Mouse (Mus musculus) heart, adult 18-20 months (tissue): ENCODE data around the gene Pou2f1. TPM values are rescaled to one million over a fixed set of nuclear protein-coding genes. Genes with fewer than 3 reads are reported as not detected.

Experiments
- DNase-seq, 2 experiments: peaks; one replicate each; pipeline ENCODE4 v3.0.0; 2021 to 2022; ENCODE audit warnings: mixed read lengths in 1 of 2
- long read RNA-seq, 2 experiments: library from polyadenylated mRNA; stranded (forward); transcript quantifications; one replicate each; pipeline ENCODE4 v2.0.0; 2021
- total RNA-seq, 2 experiments: library from RNA; stranded (reverse); gene quantifications; 2 replicates each; pipeline ENCODE4 v1.2.3; 2021

Gene Pou2f1
- total RNA-seq = 10 to 100 TPM in 1 of 2 experiments, 1 to 10 TPM in 1; 6.0 to 11.4 TPM
- long read RNA-seq, experiment 1, partial matches to known transcripts = 0 of 5 reads
- long read RNA-seq, experiment 1, other reads (novel, unspliced or antisense) = 2 of 5 reads
- long read RNA-seq, experiment 2, partial matches to known transcripts = 0 of 1 reads
- long read RNA-seq, experiment 2, other reads (novel, unspliced or antisense) = 1 of 1 reads

DNA sequence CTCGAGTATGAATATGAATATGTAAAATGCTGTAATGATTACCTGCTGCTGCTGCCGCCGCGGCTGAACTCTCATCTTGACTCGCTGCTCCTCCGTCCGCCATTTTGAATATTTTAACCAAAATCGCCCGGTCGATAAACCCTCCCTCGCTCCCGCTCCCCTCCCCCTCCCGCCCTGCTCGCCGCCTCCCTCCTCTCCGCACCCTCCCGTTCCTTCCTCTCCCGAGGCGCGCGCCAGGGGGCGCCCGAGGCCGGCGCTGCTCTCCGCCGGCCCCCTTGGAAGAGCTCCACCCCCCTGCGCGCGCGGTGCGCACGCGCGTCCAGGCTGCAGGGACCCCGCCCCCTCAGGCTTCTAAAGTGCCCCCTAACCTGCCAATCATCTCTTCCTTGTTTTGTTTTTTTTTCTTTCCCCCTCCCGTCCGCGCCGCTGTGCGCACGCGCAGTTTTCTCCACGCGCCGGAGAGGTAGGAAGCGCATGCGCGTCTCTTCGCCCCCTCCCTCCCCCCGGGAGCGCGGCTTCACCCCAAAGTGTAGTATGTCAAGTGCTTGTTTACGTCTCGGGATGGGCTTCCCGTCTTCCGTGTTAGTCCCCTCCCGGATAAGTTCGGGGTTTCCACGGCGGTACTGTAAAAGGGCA, at the start of gene Pou2f1:
TSS of gene Pou2f1 (minus strand) at position 159 of the 636 bp plus-strand sequence.
- peak; percentile 96 to 98 for DNase-seq

DNA sequence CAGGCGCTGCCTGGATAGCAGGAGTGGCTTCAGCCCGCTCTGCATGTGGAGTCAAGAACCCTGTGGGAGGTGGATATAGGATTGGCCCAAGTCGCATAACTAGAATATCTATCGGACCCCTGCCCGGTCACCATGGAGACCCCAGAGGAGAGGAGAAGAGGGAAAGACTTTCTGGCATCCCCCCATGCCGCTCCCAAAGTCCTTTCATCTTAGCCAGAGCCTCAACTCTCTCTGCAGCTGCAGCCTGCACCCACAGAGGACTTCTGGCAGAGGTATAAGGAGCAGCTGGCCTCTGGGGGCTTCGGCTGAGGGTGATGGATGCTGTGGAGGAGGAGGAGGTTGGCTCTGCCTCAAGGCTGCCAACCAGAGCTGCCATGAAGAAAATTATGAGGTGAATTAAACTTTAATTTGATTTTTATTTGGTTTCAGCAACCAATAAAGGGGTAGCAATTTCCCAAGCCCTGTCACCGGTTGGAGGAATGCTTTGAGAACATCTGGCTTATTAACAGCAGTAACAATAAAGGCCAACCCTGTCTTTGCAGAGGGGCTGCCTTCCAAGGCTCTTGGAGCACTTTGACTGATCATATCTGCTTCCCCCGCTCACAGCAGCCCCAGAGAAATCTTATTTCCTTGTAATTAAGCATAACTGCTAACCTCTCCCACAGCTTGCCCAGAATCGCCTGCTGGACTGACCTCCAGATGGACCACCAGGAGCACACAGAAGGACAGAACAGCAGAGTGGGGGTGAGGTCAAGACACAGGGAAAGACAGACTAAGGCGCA, 46.8 kb upstream of the Pou2f1 start:
- no peak for DNase-seq

DNA sequence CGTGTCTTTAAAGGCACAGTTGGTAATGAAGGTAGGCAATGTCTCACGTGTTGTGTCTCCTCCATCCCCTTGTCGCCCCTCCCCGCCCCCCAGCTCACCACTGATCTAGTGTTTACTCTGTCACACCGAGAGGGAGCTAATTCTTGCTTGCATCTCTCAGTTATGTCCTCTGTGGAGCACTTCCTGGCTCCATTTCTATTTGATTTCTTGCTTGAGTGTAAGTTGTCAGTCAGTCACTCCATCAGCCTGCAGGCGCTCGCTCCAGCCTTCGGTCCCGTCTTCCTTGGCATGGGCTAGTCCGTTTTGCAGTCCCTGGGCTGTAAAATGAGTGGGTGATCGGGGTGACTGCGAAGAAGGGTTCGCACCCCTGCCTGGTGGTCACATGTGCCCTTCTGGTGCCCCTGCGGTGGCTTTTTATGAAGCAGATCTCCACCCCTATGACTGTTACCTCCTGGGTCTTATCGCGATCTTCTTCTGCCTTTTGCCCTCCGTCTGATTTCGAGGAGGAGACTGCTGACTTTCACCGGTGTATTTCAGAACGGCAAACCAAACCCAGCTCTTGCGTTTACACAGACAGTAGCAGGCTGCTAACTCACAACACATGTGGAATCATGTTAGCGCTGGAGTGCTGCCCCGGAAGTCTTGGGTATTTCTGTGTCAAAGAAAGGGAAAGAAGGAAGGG, 45.9 kb upstream of the Pou2f1 start:
- DNase-seq = peak in 1 of 2 experiments; percentile 29

DNA sequence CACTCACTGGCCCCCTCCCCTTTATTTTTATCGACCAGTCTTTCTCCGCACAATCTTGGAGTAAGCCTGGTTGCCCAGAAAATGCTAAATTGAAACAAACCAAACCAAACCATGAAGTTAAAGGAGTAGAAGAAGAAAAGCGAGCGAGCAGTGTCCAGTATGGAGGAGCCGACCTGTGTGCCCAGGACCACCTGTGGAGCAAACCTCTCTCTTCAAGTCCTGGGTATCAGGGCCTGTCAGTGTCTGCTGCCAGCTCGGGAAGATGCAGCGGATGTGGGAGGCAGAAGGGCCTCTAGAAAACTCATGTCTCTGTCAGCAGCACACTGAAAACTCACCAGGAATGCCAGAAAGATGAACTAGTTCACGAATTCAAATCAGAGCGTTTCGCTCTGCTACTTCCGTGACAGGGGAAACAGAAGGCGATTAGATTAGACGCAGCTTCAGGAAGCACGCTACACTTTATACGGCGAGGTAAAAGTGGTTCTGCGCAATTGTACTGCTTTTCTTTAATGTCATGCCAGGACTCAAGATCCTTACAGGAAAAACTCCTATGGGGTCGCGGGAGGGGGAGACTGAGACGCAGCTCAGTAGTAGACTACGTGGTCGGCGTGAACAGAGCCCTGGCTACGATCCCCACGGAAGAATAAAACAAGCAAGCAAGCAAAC, 45.2 kb upstream of the Pou2f1 start:
- peak; percentile 13 to 23 for DNase-seq

DNA sequence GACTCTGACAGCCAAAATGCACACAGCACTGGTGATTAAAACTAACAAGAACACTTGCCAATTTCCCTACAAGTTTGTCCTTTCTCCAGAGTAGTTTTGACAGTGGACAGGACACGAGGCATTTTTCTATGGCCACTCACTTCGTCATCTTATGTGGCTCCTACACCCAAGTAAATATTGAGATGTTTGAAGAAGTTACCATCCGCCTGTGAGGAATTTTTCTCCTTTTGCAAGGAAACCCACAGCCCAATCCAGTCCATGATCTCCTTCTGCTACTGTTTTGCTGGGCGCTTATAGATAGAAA, 43.4 kb upstream of the Pou2f1 start:
- no peak for DNase-seq

DNA sequence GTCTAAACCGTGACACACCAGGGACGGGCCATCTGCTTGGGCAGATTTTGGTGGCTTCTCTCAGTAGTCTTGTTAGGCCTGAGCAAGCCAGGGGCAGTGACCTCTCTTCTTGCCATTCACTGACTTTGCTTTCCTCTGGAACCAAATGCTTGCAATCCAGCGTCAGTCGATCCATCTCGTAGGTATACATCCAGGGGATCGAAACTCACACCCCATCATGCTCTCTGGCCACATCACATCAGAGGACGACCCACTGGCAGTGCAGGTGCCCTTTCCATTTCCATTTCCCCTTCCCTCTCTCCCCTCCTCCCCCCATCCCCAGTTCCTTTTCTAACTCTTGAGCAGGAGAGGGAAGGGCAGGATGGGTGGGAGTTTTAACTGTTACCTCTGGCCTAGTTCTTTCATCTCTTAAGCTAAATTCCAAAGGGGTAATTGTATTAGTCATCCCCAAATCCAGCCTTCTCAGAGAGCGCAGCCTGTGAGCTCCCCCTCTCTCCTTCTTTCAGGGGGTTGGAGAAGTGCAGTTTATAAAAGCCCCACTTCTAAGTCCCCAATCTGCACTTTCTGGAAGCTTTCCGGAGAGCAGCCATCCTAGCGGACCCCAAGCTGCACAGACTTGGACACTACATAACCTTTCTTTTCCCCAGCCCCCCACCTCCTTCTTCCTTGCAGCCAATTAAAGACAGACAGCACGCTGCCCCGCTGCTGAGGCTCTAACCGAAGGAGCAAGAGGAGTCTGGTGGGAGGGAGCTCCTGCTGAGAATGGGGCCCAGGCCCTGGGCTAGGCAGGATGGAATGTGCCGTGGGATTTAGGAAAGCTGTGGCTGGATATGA, 42.8 kb upstream of the Pou2f1 start:
- DNase-seq = no peak

DNA sequence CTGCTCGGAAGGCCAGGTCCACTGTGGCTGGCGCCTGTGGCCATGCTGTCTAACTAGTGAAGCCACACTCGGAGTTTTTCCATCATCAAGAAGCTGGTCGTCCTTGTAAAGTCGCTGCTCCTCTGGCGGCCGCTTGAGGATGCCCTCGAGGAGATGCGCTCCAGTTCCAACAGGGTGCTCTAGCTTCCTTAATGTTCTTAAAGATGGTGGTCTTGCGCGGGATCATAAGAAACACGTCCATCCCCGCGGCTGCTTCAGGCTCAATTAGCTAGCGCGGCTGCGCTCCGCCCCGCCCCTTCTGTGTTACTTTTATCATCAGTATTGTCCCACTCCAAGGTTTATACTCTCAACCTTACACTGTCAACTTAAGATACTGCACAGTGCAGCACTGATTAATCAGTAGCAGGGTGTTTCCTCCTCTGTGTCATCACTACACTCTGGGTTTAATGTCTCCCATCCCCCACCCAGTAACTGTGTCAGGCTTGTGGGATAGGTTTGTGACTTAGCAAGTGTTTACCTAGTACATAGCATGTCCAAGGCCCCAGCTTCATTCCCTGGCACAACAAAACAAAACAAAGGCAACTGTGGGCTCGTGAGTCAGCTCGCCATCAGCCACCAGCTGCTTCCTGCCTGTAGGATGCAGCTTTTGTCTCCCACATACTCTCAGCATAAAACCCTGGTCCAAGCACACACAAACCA, 41.1 kb upstream of the Pou2f1 start:
- DNase-seq = no peak

DNA sequence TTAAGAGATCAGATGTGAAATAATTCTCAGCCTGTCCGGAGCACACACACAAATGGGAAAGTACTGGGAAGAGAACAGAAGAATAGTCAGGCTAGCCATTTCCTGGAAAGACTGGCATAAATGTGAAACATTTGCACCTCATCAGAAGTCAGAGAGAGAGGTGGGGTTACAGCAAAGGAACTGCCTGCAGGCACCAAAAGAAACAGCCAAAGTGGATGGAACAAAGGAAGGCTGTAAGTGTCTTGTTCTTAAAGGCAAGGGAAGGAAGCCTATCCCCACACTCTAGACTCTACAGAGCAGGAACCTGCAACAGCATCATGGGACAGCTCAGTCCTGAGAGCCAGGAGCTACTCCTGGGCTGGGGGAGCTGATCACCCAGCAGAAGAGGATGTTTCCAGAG, 39.0 kb upstream of the Pou2f1 start:
- DNase-seq = no peak

DNA sequence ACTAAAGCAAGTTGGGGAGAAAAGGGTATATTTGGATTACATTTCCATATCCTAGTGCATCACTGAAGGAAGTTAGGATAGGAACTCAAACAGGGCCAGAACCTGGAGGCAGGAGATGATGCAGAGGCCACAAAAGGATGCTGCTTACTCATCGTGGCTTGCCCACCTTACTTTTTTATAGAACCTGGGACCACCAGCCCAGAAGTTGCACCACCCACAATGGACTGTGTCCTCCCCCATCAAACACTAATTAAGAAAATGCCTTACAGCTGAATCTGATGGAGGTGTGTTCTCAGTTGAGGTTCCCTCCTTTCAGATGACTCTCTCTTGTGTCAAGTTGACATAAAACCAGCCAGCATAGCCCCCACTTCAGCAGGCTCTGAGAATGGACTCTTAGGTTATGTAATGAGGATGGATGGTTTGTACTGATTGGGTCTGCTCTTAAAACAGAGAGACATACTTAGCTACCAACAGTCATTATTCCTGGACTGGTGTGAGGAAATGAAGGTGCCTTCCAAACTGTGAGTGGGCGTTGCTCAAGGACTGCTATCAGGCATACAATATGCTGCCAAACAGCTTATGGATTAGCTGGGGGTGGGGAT, 36.4 kb upstream of the Pou2f1 start:
- DNase-seq = no peak

DNA sequence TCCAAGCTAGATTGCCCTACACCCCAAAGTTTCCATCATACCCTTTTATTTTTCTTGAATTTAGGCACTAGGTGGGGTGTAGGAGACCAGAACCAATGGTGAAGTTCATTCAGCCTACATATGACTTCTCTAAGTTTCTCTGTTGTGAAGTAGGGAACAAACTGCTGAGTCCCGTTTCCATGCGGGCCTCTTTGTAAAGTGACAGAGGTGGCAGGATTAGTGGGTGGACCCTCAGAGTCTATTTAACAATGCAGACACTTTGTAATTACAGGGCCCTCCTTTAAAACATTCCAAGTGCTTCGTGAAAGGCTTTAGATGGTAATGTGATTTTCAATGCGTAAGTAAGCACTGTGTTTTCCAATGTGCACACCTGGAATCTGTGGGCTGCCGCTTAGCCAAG, 32.6 kb upstream of the Pou2f1 start:
- no peak for DNase-seq

DNA sequence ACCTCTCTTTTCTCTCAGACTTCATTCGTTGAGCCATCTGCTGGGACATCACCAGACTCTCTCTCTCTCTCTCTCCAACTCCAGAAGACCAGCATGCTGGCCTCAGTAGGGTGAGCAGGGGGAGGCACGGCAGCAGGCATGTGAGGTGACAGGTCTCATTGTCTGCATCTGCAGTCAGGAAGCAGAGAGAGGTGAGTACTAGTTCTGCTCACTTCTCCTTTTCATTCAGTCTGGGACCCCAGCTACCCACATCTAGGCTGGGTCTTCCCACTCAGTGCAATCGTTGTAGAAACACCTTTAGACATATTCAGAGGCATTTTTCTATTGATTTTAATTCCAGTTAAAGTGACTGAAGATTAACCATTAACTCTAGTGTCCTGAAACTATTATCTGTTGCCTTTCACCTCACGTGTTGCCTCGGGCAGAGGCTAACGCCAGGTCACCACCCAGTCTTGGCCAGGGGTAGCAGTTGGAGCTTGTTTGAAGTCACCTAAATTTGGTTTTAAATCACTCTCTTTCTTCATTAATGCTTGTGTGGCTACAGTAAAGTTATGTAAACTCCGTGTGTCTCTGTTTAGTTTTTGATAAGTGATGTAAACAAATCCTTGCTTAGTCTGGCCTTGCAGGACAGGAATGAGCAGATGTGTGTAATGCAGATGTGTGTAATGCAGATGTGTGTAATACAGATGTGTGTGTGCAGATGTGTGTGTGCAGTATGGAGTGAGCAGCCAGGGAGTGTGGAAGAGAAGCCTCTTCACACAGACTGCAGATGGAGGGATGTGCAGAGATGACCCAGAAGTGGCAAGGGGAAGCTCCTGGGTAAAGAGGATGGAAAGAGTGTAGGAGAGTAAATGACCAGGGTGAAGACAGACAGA, 29.4 kb upstream of the Pou2f1 start:
- no peak for DNase-seq

DNA sequence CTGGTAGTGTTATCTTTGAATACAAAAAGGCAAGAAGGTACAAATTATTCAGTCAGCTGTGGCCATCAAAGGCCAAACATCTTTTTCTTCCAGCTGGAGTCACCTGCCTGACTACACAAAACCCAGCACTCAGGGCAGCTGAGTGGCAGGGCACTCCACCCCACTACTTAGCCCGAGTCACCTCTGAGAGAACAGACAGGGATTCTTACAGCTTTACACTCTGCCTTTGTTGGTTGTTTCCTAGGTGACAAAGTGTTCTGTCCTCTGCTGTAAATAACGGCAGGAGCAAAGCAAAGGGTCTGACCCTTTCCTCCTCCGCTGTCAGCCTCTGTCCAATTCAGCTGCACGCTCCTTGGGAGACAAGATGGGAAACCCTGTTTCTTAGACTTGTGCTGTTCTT, 21.5 kb upstream of the Pou2f1 start:
- peak in 1 of 2 experiments; percentile 5 for DNase-seq

DNA sequence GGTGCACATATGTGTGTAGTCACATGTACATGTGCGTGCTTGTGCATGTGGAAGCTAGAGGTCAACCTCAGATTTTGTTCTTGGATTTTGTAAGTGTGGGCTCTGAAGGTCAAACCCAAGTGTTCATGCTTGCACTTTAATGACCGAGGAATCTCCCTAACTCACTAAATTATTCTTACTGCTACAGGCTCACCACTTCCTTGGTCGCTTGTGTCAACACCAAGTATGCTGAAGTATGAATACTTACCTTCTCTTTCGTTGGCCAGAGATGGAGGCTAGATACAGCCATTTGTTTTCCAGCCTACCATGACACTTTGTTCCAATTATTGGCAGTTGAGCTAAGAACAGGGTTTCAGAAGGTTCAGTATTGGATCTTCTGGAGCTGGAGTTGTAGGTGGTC, 14.7 kb upstream of the Pou2f1 start:
- no peak for DNase-seq

DNA sequence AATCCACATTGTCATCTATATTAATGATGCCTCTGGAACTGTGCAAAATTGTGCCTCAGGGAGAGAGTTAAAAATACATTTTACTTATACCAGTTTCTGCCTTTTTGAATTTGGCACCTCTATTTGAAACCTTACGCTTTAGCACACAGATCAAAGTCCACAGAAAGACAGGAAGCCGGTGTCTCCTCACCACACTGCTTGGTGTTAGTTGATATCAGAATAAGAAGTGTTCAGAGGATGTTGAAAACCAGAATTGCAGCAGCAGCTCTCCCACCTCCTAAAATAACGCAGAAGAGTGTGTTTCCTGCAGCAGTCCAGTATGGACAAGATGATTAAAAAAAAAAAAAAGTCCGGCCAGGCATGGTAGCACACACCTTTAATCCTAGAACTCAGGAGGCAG, 13.8 kb upstream of the Pou2f1 start:
- DNase-seq = no peak

DNA sequence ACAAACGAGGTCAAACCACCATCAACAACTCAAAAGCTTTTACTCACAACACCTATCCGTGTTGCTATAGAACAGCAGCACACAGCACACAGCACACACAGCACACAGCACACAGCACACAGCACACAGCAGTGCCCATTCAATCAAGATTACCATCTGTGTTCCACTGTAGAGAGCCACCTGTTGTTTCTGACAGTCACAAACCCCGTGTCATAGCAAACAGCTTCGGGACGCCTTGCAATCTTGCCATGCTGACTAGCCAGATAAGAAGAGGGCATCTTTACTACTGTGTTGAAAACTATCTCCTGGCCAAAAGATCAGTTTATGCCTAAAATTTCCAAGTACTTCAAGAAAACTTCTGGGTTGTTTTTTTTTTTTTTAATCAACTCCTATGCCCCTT, 12.1 kb upstream of the Pou2f1 start:
- no peak for DNase-seq

DNA sequence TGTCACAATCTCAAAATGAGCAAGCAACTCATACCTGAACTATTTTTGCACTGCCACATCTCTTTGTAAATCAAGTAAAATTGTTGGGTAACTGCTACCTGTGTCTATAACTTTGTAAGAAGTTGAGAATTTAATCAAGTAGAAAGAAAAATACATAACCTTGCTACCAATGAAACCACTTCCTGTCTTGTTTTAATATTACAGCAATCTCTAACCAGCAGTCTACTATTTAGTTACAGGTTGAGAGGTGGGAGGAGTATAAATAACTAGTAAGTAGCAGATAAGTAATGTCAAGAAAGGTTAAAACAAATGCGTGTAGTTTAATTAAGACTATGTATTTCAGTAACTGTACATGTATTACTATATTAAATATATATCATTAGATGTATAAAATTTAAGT, 7.6 kb upstream of the Pou2f1 start:
- DNase-seq = no peak

DNA sequence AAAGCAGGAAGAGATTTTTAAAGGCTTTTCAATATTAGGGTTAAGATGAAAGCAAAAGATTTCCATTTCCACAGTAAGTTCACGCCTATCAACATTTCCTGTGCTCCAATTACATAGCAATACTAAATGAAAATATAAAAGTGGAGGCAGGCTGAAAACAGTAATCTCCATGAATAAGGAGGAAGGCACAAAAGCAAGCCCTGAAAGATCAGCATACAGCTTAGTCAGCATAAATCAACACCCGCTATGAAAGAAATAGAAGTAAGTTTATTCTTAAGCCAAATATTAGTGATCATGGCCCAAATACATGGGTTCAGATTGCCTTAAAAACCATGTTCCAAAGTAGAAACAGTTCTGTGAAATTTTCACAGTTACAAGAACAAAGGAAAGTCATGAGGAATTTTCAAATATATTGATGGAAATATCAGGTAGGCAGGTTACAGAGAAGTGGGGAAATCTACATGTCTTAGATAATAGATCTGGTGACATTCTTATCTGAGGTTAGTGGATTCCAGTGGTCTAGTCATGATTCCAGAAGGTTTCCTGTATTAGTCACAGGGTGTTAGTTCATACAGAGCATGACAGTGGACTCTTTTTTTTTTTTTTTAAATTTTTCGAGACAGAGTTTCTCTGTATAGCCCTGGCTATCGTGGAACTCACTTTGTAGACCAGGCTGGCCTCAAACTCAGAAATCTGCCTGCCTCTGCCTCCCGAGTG, 6.3 kb upstream of the Pou2f1 start:
- no peak for DNase-seq

DNA sequence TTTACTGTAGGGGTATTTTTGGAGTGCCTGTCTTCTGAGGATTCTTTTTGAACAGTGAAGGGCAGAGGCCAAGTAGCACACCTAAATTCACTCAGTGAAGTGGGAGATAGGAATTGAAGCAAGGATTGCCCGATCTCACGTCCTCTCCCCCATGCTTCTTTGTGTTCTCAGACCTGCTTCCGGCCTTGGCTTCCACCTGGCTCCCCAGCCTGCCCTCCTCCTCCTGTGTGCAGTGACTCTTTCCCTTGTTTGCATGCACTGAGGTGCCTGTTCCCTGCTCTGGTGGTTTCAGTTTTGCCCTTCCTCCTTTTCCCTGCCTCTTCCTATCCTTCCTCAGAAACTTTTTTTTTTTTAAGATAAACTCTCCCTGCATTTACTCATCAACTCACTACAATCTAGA, 4.5 kb upstream of the Pou2f1 start:
- no peak for DNase-seq
